ENCODE assay signal across 22 mouse cellular contexts in the genomic region with DNA sequence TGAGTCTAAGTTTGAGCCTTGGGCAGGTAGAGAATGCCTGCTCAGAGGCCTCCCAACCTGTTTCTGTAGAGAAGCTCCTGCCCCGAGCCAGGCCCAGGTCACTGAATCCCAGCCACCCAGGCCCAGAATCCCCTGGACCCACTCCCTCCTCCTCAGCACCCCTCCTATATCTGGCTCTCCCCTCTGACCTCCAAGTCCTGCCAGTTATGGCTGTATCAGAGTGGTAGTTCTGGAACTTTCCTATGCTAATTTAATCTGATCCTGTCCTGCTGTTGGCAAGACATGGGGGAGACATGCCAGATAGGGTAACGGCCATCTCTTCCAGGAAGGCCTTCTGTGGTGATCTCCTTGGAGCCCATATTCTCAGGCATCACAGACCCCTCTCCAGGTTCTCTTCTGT. TPM values are rescaled to one million over a fixed set of nuclear protein-coding genes. Genes with fewer than 3 reads are reported as not detected.
"Had no signal": no experiment of that assay in that cellular context is flagged by ENCODE, and none has a peak within 500 bp of the region (broad histone marks: within the 10 kb centered on the region; RNA-seq: fewer than 3 reads in every experiment).

No protein-coding gene starts in this region.

- H3K9me3 ChIP-seq: limb, embryonic 12.5 days; limb, embryonic 15.5 days; liver, embryonic 13.5 days had no signal

- H3K27ac ChIP-seq: limb, embryonic 12.5 days; limb, embryonic 15.5 days; liver, embryonic 13.5 days had no signal

- DNase-seq: kidney, postnatal 14 days; kidney, postnatal 4 days; left cerebral cortex, postnatal 4 days; liver, embryonic 13.5 days; lung, postnatal 14 days; midbrain, embryonic 14.5 days; thymus, postnatal 25 days had no signal

- H3K27me3 ChIP-seq: limb, embryonic 12.5 days; limb, embryonic 15.5 days; liver, embryonic 13.5 days had no signal

- H3K4me1 ChIP-seq: limb, embryonic 12.5 days; limb, embryonic 15.5 days; liver, embryonic 13.5 days had no signal

- H3K4me3 ChIP-seq: limb, embryonic 12.5 days; limb, embryonic 15.5 days; liver, embryonic 13.5 days had no signal

- H3K9ac ChIP-seq: limb, embryonic 12.5 days; limb, embryonic 15.5 days; liver, embryonic 13.5 days had no signal

- H3K36me3 ChIP-seq: limb, embryonic 12.5 days; limb, embryonic 15.5 days; liver, embryonic 13.5 days had no signal

- H3K4me2 ChIP-seq: limb, embryonic 12.5 days; limb, embryonic 15.5 days; liver, embryonic 13.5 days; midbrain, embryonic 11.5 days had no signal

RNA-seq across cellular contexts. Expression of a gene that starts 25.8 kb away (rescaled TPM):
- total RNA-seq: layer of hippocampus, adult 18-20 months; layer of hippocampus, postnatal 14 days; left cerebral cortex, adult 8-10 months; left cerebral cortex, postnatal 14 days; left cerebral cortex, postnatal 4 days; megakaryocyte progenitor cell, adult 5-6 weeks; megakaryocyte-erythroid progenitor cell, adult 5-6 weeks; midbrain, postnatal 0 days had no signal
- polyA plus RNA-seq: kidney, embryonic 16.5 days; limb, embryonic 12.5 days; limb, embryonic 15.5 days; liver, embryonic 13.5 days; lung, embryonic 16.5 days; midbrain, embryonic 11.5 days; midbrain, embryonic 14.5 days; midbrain, postnatal 0 days; neural tube, embryonic 11.5 days; neural tube, embryonic 14.5 days; testis, adult 2 months had no signal

RNA-seq across cellular contexts. Expression of a gene that starts 39.3 kb away (rescaled TPM):
- polyA plus RNA-seq: neural tube, embryonic 14.5 days had no signal

RNA-seq across cellular contexts. Expression of a gene that starts 49.3 kb away (rescaled TPM):
- total RNA-seq: megakaryocyte progenitor cell, adult 5-6 weeks had no signal
